24 mouse cellular contexts compared by ENCODE assay signal in genomic region chr14:11950379-11950778, GRCm38 (mm10).
DNase-seq lines count a peak whose midpoint lies in the region; ATAC-seq and TF ChIP-seq lines count a peak whose summit lies in the region.
"Had no signal": no experiment of that assay in that cellular context is flagged by ENCODE, and none has a peak within 500 bp of the region (broad histone marks: within the 10 kb centered on the region; RNA-seq: fewer than 3 reads in every experiment).

No protein-coding gene starts in this region.

- H3K36me3 ChIP-seq in heart, adult 2 months (ENCODE audit: control insufficient read depth, insufficient read depth, low read length), result peaks cover 6% of the 10 kb centered on the region; the same call in 1 of the 2 replicates
- H3K36me3 ChIP-seq in midbrain, embryonic 11.5 days (ENCODE audit: control insufficient read depth, insufficient read depth, low read length), result no peaks in the 10 kb centered on the region
- no peaks in the 10 kb centered on the region for H3K36me3 ChIP-seq in midbrain, postnatal 0 days (ENCODE audit: insufficient read depth, low read length)
- no peaks in the 10 kb centered on the region for H3K36me3 ChIP-seq in neural tube, embryonic 14.5 days (ENCODE audit: control insufficient read depth, insufficient read depth, low read length)
- H3K36me3 ChIP-seq: embryonic facial prominence, embryonic 12.5 days; forebrain, embryonic 15.5 days; G1E had no signal

- H3K4me3 ChIP-seq in heart, adult 2 months, result no peak overlapping the region
- H3K4me3 ChIP-seq in midbrain, embryonic 11.5 days (ENCODE audit: low read depth, low read length), result no peak overlapping the region
- no peak overlapping the region for H3K4me3 ChIP-seq in midbrain, postnatal 0 days (ENCODE audit: low read depth, low read length)
- no peak overlapping the region for H3K4me3 ChIP-seq in neural tube, embryonic 14.5 days (ENCODE audit: low read depth, low read length)
- H3K4me3 ChIP-seq: embryonic facial prominence, embryonic 10.5 days; embryonic facial prominence, embryonic 12.5 days; forebrain, embryonic 13.5 days; forebrain, embryonic 15.5 days had no signal

- TF ChIP-seq POLR2A in heart, adult 2 months (IDR thresholded peaks at IDR 0.05; ENCODE audit: insufficient read depth, low read depth, low read length), result no peak

- peaks cover 1% of the 10 kb centered on the region for H3K4me1 ChIP-seq in heart, adult 2 months (ENCODE audit: control insufficient read depth, insufficient read depth, low read length)
- no peaks in the 10 kb centered on the region for H3K4me1 ChIP-seq in midbrain, embryonic 11.5 days (ENCODE audit: control insufficient read depth, insufficient read depth, low read length)
- H3K4me1 ChIP-seq in midbrain, postnatal 0 days (ENCODE audit: insufficient read depth, low read length), result no peaks in the 10 kb centered on the region
- H3K4me1 ChIP-seq in neural tube, embryonic 14.5 days (ENCODE audit: control insufficient read depth, insufficient read depth, low read length), result no peaks in the 10 kb centered on the region
- H3K4me1 ChIP-seq: embryonic facial prominence, embryonic 10.5 days; embryonic facial prominence, embryonic 12.5 days; forebrain, embryonic 13.5 days; forebrain, embryonic 15.5 days had no signal

- WGBS in heart, adult 2 months, result 96% methylated on average over 6 of the region's 6 CpGs
- WGBS in midbrain, embryonic 11.5 days, result 93% methylated on average over 6 of the region's 6 CpGs
- WGBS in midbrain, postnatal 0 days, result 83% methylated on average over 6 of the region's 6 CpGs
- WGBS in neural tube, embryonic 14.5 days, result 67% methylated on average over 6 of the region's 6 CpGs

- H3K79me2 ChIP-seq in heart, adult 2 months (replicated peaks; ENCODE audit: control insufficient read depth, insufficient read depth, low read length), result no peaks in the 10 kb centered on the region; the same call in 1 of the 2 replicates

- intact Hi-C loops in heart, adult 2 months (cut with DNase I), result no loop called here

- no peak overlapping the region for H3K27ac ChIP-seq in heart, adult 2 months
- no peak overlapping the region for H3K27ac ChIP-seq in midbrain, embryonic 11.5 days (ENCODE audit: low read depth, low read length)
- H3K27ac ChIP-seq in midbrain, postnatal 0 days (ENCODE audit: low read depth, low read length), result no peak overlapping the region
- H3K27ac ChIP-seq in neural tube, embryonic 14.5 days (ENCODE audit: low read depth, low read length), result no peak overlapping the region
- H3K27ac ChIP-seq: embryonic facial prominence, embryonic 10.5 days; embryonic facial prominence, embryonic 12.5 days; forebrain, embryonic 13.5 days; forebrain, embryonic 15.5 days had no signal

- H3K27me3 ChIP-seq in heart, adult 2 months (ENCODE audit: control insufficient read depth, insufficient read depth, low read length), result no peaks in the 10 kb centered on the region
- H3K27me3 ChIP-seq in midbrain, embryonic 11.5 days (ENCODE audit: control insufficient read depth, insufficient read depth, low read length), result no peaks in the 10 kb centered on the region
- H3K27me3 ChIP-seq in midbrain, postnatal 0 days (ENCODE audit: insufficient read depth, low read length), result no peaks in the 10 kb centered on the region
- no peaks in the 10 kb centered on the region for H3K27me3 ChIP-seq in neural tube, embryonic 14.5 days (ENCODE audit: control insufficient read depth, insufficient read depth, low read length)
- H3K27me3 ChIP-seq: CH12.LX; embryonic facial prominence, embryonic 12.5 days; forebrain, embryonic 15.5 days; Patski had no signal

- H3K4me2 ChIP-seq in midbrain, embryonic 11.5 days, result no peak overlapping the region
- H3K4me2 ChIP-seq in midbrain, postnatal 0 days (ENCODE audit: low read depth, low read length, poor library complexity, severe bottlenecking), result no peak overlapping the region
- H3K4me2 ChIP-seq in neural tube, embryonic 14.5 days (ENCODE audit: low read depth, low read length), result no peak overlapping the region
- H3K4me2 ChIP-seq: embryonic facial prominence, embryonic 12.5 days; forebrain, embryonic 13.5 days; forebrain, embryonic 15.5 days had no signal

- TF ChIP-seq EP300 in heart, adult 2 months (IDR thresholded peaks at IDR 0.05; ENCODE audit: insufficient read depth, low read depth, low read length), result no peak

- no peaks in the 10 kb centered on the region for H3K9me3 ChIP-seq in midbrain, embryonic 11.5 days (ENCODE audit: control insufficient read depth, low read length)
- no peaks in the 10 kb centered on the region for H3K9me3 ChIP-seq in midbrain, postnatal 0 days (ENCODE audit: low read length)
- no peaks in the 10 kb centered on the region for H3K9me3 ChIP-seq in neural tube, embryonic 14.5 days (ENCODE audit: control insufficient read depth, low read length)
- H3K9me3 ChIP-seq: embryonic facial prominence, embryonic 10.5 days; embryonic facial prominence, embryonic 12.5 days; forebrain, embryonic 13.5 days; forebrain, embryonic 15.5 days had no signal

- H3K9ac ChIP-seq in heart, adult 2 months (ENCODE audit: low read depth, low read length), result no peak overlapping the region
- H3K9ac ChIP-seq in midbrain, embryonic 11.5 days (ENCODE audit: low read length), result no peak overlapping the region
- H3K9ac ChIP-seq in midbrain, postnatal 0 days (replicated peaks; ENCODE audit: low read length, poor library complexity, severe bottlenecking), result no peak overlapping the region
- H3K9ac ChIP-seq in neural tube, embryonic 14.5 days (replicated peaks; ENCODE audit: low read depth, low read length), result no peak overlapping the region
- H3K9ac ChIP-seq: embryonic facial prominence, embryonic 12.5 days; forebrain, embryonic 13.5 days; forebrain, embryonic 15.5 days had no signal

- no peak for ATAC-seq in midbrain, embryonic 11.5 days (ENCODE audit: low FRiP score)
- no peak for ATAC-seq in midbrain, postnatal 0 days (ENCODE audit: low FRiP score)
- ATAC-seq in neural tube, embryonic 14.5 days (ENCODE audit: low read depth), result peak; percentile 54; the same call in 1 of the 2 replicates
- ATAC-seq: activated CD4-positive, CD25-positive, alpha-beta regulatory T cell, adult 4 months; CD4-positive, CD25-positive, alpha-beta regulatory T cell, adult 4 months; forebrain, embryonic 13.5 days; forebrain, embryonic 15.5 days; Patski had no signal

- TF ChIP-seq CTCF in heart, adult 2 months (IDR thresholded peaks at IDR 0.05), result no peak
- TF ChIP-seq CTCF in midbrain, postnatal 0 days (IDR thresholded peaks at IDR 0.05), result no peak

- peak; percentile 9 for DNase-seq in heart, adult 11 months
- DNase-seq in heart, adult 2 months, result no peak
- peak; percentile 21 for DNase-seq in midbrain, embryonic 11.5 days (ENCODE audit: low spot score, missing footprints)
- no peak for DNase-seq in midbrain, postnatal 0 days (ENCODE audit: low spot score)
- DNase-seq in layer of hippocampus, postnatal 36 days, result no peak
- DNase-seq: adrenal gland, adult 8-10 months; adrenal gland, postnatal 14 days; adrenal gland, postnatal 36 days; B cell, adult 2 months; cerebellum, adult 11-12 months; cerebellum, adult 2 months; cerebellum, adult 9-10 months; cerebellum, postnatal 10 days; cerebellum, postnatal 25 days had no signal

Comparison
In these comparisons a context has a peak if more than half of its experiments do, and no peak if none do; other contexts are left out.
1. DNase-seq: peak in heart, adult 11 months (single experiment) and midbrain, embryonic 11.5 days (single experiment); none in heart, adult 2 months (0 of 2), midbrain, postnatal 0 days (single experiment) and layer of hippocampus, postnatal 36 days (0 of 2).